ENCODE assay signal across 18 mouse cellular contexts in the genomic region with DNA sequence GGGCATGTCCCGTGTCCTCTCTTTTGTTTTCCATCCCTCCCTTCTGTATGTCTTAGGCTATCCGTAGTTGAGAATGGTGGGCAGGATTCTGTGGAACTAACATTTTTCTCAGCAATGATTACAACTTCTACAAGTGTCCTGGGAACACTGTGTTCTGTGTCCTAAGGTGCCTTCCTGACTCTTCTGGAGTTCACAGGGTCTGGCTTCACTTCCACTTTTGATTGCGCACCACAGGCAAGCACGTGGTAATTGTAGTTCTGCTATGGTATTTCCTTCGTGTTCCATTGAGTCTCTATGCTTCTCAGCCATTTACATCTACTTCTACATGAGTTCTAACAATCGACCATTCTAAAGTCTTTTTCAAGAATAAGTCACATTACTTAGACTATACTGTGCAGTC.
DNase-seq lines count a peak whose midpoint lies in the region; ATAC-seq lines count a peak whose summit lies in the region.
"Had no signal": no experiment of that assay in that cellular context is flagged by ENCODE, and none has a peak within 500 bp of the region (broad histone marks: within the 10 kb centered on the region; RNA-seq: fewer than 3 reads in every experiment).

No protein-coding gene starts in this region.

- no peak overlapping the region for H3K9ac ChIP-seq in heart, embryonic 12.5 days
- H3K9ac ChIP-seq: embryonic facial prominence, embryonic 13.5 days; forebrain, embryonic 15.5 days; liver, embryonic 15.5 days had no signal

- DNase-seq in heart, adult 8-10 months (ENCODE audit: low spot score), result peak; percentile 14
- DNase-seq in lung, adult 18-20 months, result peak; percentile 20 to 21
- DNase-seq in lung, postnatal 14 days, result no peak
- peak; percentile 5 for DNase-seq in brain, adult 2 months (ENCODE audit: low read depth, low spot score)
- no peak for DNase-seq in left cerebral cortex, adult 8-10 months (ENCODE audit: low spot score in 2 of 2)
- no peak for DNase-seq in left cerebral cortex, postnatal 10 days (ENCODE audit: extremely low spot score in 1 of 2, low spot score in 2 of 2)
- DNase-seq: cerebellum, postnatal 10 days; gastrocnemius, postnatal 36 days; kidney, adult 11 months; right cerebral cortex, postnatal 14 days had no signal

- whole genome bisulfite sequencing in heart, embryonic 12.5 days, result 76% methylated on average over 6 of the region's 6 CpGs

- intact Hi-C loops in left cerebral cortex, postnatal 10 days (cut with DNase I), result no loop called here

- H3K27ac ChIP-seq in heart, embryonic 12.5 days (ENCODE audit: poor library complexity, severe bottlenecking), result no peak overlapping the region
- H3K27ac ChIP-seq: embryonic facial prominence, embryonic 13.5 days; forebrain, embryonic 15.5 days; kidney, postnatal 0 days; liver, embryonic 15.5 days; stomach, postnatal 0 days had no signal

- no peaks in the 10 kb centered on the region for H3K4me1 ChIP-seq in heart, embryonic 12.5 days (replicated peaks)
- H3K4me1 ChIP-seq: embryonic facial prominence, embryonic 13.5 days; forebrain, embryonic 15.5 days; liver, embryonic 15.5 days had no signal

- H3K4me2 ChIP-seq in heart, embryonic 12.5 days, result no peak overlapping the region
- H3K4me2 ChIP-seq: embryonic facial prominence, embryonic 13.5 days; forebrain, embryonic 15.5 days; liver, embryonic 15.5 days had no signal

- no peaks in the 10 kb centered on the region for H3K9me3 ChIP-seq in heart, embryonic 12.5 days (replicated peaks)
- H3K9me3 ChIP-seq: embryonic facial prominence, embryonic 13.5 days; forebrain, embryonic 15.5 days; liver, embryonic 15.5 days had no signal

- no peak for ATAC-seq in heart, embryonic 12.5 days (ENCODE audit: insufficient number of reproducible peaks, low FRiP score)
- peak; percentile 77 for ATAC-seq in megakaryocyte progenitor cell, adult 5-6 weeks (replicated peaks; ENCODE audit: poor library complexity)
- ATAC-seq: forebrain, embryonic 15.5 days; midbrain, embryonic 16.5 days had no signal

- no peaks in the 10 kb centered on the region for H3K27me3 ChIP-seq in heart, embryonic 12.5 days (replicated peaks)
- H3K27me3 ChIP-seq: embryonic facial prominence, embryonic 13.5 days; forebrain, embryonic 15.5 days; liver, embryonic 15.5 days had no signal

- H3K36me3 ChIP-seq in heart, embryonic 12.5 days, result no peaks in the 10 kb centered on the region
- H3K36me3 ChIP-seq: embryonic facial prominence, embryonic 13.5 days; forebrain, embryonic 15.5 days; liver, embryonic 15.5 days had no signal

- H3K4me3 ChIP-seq in heart, embryonic 12.5 days, result no peak overlapping the region
- H3K4me3 ChIP-seq: embryonic facial prominence, embryonic 13.5 days; forebrain, embryonic 15.5 days; liver, embryonic 15.5 days had no signal

Comparison
In these comparisons a context has a peak if more than half of its experiments do, and no peak if none do; other contexts are left out.
1. DNase-seq: peak in heart, adult 8-10 months (single experiment), lung, adult 18-20 months (2 of 2) and brain, adult 2 months (single experiment); none in lung, postnatal 14 days (single experiment), left cerebral cortex, adult 8-10 months (0 of 2) and left cerebral cortex, postnatal 10 days (0 of 2).